Mouse (Mus musculus) embryonic fibroblast, embryonic 13.5 days (primary cell): ENCODE data around the gene Hspa12a.

Source experiments
- CTCF ChIP-seq: IDR thresholded peaks from 2 replicates; pipeline ENCODE4 v1.5.1; 2011; ENCODE audit warnings: mild to moderate bottlenecking, control low read depth, low read length, moderate library complexity, borderline replicate concordance; ENCODE audit not compliant: insufficient read depth
- POLR2A ChIP-seq: IDR thresholded peaks from 2 replicates; pipeline ENCODE4 v1.6.1; 2011; ENCODE audit warnings: low read depth, mild to moderate bottlenecking, control low read depth, low read length, moderate library complexity

DNA sequence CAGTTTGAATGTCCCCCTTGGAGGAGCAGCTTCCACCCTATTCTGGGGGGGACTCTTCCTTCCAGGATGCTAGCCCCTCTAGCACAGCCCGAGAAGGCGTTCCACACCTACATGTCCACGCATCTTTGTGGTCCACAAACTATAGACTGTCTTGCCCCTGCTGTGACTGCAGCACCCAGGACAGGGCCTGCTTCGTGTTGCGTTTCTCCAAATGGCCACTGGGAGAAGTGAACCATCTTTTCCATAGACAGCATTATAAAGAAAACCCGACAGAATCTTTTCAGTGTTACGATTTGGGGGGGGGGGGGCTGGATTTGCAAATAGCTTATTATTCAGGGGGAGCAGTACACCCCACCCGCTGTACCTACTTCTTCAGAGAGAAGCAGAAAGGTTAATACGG is 36.8 kb downstream of the Hspa12a start:
- TF ChIP-seq CTCF (no peak), POLR2A (no peak)
